Comparison of ENCODE assay signal across 8 mouse cellular contexts in genomic region chr1:184853339-184853738, GRCm38 (mm10). TPM values are rescaled to one million over a fixed set of nuclear protein-coding genes. Genes with fewer than 3 reads are reported as not detected.
A peak's percentile ranks its signal among the peaks of the same experiment; 100 is the strongest.
DNase-seq lines count a peak whose midpoint lies in the region; ATAC-seq and TF ChIP-seq lines count a peak whose summit lies in the region.

No protein-coding gene starts in this region.

- H3K4me1 ChIP-seq in ES-E14 (ENCODE audit: control insufficient read depth in 2 of 2, insufficient read depth in 2 of 2, low read length in 2 of 2, poor library complexity in 1 of 2), result peaks cover 0 to 6% of the 10 kb centered on the region in 2 experiments; a peak in 2 of 4 replicates
- peaks cover 35% of the 10 kb centered on the region for H3K4me1 ChIP-seq in forebrain, embryonic 10.5 days
- peaks cover 13% of the 10 kb centered on the region for H3K4me1 ChIP-seq in heart, embryonic 16.5 days (ENCODE audit: control insufficient read depth, insufficient read depth, low read length)

- peak; percentile 62 for ATAC-seq in heart, embryonic 16.5 days (replicated peaks; ENCODE audit: extremely low read depth, insufficient read depth, low FRiP score)
- 0 out of 2 replicates have a peak, but pooled peaks have one; percentile 13 for ATAC-seq in neutrophil, adult 5-6 weeks (ENCODE audit: extremely low read depth, insufficient number of reproducible peaks, low FRiP score, poor library complexity, severe bottlenecking)

- H3K4me2 ChIP-seq in heart, embryonic 16.5 days (ENCODE audit: low read depth, low read length), result peak overlapping the region; percentile 51

- H3K36me3 ChIP-seq in ES-E14 (ENCODE audit: control insufficient read depth, insufficient read depth, low read length, poor library complexity, severe bottlenecking), result no peaks in the 10 kb centered on the region
- H3K36me3 ChIP-seq in forebrain, embryonic 10.5 days (replicated peaks), result no peaks in the 10 kb centered on the region
- no peaks in the 10 kb centered on the region for H3K36me3 ChIP-seq in heart, embryonic 16.5 days (ENCODE audit: control insufficient read depth, insufficient read depth)

- no peak overlapping the region for H3K27ac ChIP-seq in ES-E14 (ENCODE audit: insufficient read depth, low read depth, low read length, poor library complexity, severe bottlenecking)
- H3K27ac ChIP-seq in forebrain, embryonic 10.5 days, result 0 out of 2 replicates have a peak overlapping the region, but pooled peaks have one; percentile 35
- peak overlapping the region; percentile 81 for H3K27ac ChIP-seq in heart, embryonic 16.5 days (ENCODE audit: low read length)

- no peaks in the 10 kb centered on the region for H3K9me3 ChIP-seq in ES-E14 (ENCODE audit: control insufficient read depth, insufficient read depth, low read depth, low read length)
- H3K9me3 ChIP-seq in forebrain, embryonic 10.5 days, result no peaks in the 10 kb centered on the region
- no peaks in the 10 kb centered on the region for H3K9me3 ChIP-seq in heart, embryonic 16.5 days (replicated peaks; ENCODE audit: control insufficient read depth, low read length)

- no peak overlapping the region for H3K9ac ChIP-seq in ES-E14 (ENCODE audit: insufficient read depth, low read depth, low read length, poor library complexity, severe bottlenecking)
- 0 out of 2 replicates have a peak overlapping the region, but pooled peaks have one; percentile 12 for H3K9ac ChIP-seq in heart, embryonic 16.5 days (ENCODE audit: low read length)

- in situ Hi-C loops in ES-E14 (cut with MboI; ENCODE audit: low sequenced_read_pairs in 2 of 2, unreplicated experiment in 2 of 2), result no loop called here

- WGBS in forebrain, embryonic 10.5 days, result 19% methylated on average over 5 of the region's 5 CpGs
- 10% methylated on average over 5 of the region's 5 CpGs for WGBS in heart, embryonic 16.5 days

- peak; percentile 69 for DNase-seq in ES-E14 (ENCODE audit: low read depth, low spot score)
- peak; percentile 64 for DNase-seq in brain, embryonic 14.5 days (ENCODE audit: low read depth)
- DNase-seq in forebrain, embryonic 10.5 days (ENCODE audit: extremely low spot score, low spot score), result peak; percentile 39
- peak; percentile 83 to 88 for DNase-seq in kidney, postnatal 25 days
- DNase-seq in lung, adult 18-20 months, result peak; percentile 86 to 91
- DNase-seq in yolk sac, embryonic 10.5 days (ENCODE audit: low spot score), result peak; percentile 77

- peak; percentile 80 for TF ChIP-seq CTCF in brain, embryonic 14.5 days (IDR thresholded peaks at IDR 0.05; ENCODE audit: borderline replicate concordance, extremely low read depth, insufficient read depth, insufficient read length)

- H3K27me3 ChIP-seq in forebrain, embryonic 10.5 days (ENCODE audit: poor library complexity, severe bottlenecking), result peaks cover 71% of the 10 kb centered on the region
- no peaks in the 10 kb centered on the region for H3K27me3 ChIP-seq in heart, embryonic 16.5 days (ENCODE audit: control insufficient read depth, insufficient read depth, low read length)

- TF ChIP-seq POLR2A in brain, embryonic 14.5 days (IDR thresholded peaks at IDR 0.05; ENCODE audit: borderline replicate concordance, extremely low read depth, insufficient read depth, insufficient read length, poor library complexity, severe bottlenecking), result no peak

- H3K4me3 ChIP-seq in ES-E14 (ENCODE audit: insufficient read depth in 1 of 2, low read depth in 1 of 2, low read length in 2 of 2, poor library complexity in 1 of 2, severe bottlenecking in 1 of 2), result 0 out of 4 replicates have a peak overlapping the region, but pooled peaks of 1 of the 2 experiments have one; percentile 8
- peak overlapping the region; percentile 19 for H3K4me3 ChIP-seq in forebrain, embryonic 10.5 days
- peak overlapping the region; percentile 32 for H3K4me3 ChIP-seq in heart, embryonic 16.5 days (ENCODE audit: low read length)

TF ChIP-seq in ES-E14, 5 proteins besides CTCF, POLR2A, EP300 and RAD21:
- TF ChIP-seq CHD2 (IDR thresholded peaks at IDR 0.05; ENCODE audit: low read depth, low read length) (no peak), MAFK (IDR thresholded peaks at IDR 0.05; ENCODE audit: insufficient read depth, low read depth, low read length) (no peak), HCFC1 (IDR thresholded peaks at IDR 0.05; ENCODE audit: borderline replicate concordance, insufficient read depth, low read length) (no peak), ZC3H11A (IDR thresholded peaks at IDR 0.05; ENCODE audit: borderline replicate concordance, low read depth, low read length) (0 out of 2 replicates have a peak, but pooled peaks have one; percentile 8)

RNA-seq across cellular contexts. Expression of gene Marc2, which starts 7.1 kb away (rescaled TPM):
- 58.1 and 76.4 TPM in 2 replicates for total RNA-seq in ES-E14 (2012; rRNA removed)
- 43.8 and 44.1 TPM in 2 replicates for polyA plus RNA-seq in brain, embryonic 14.5 days (2012; rRNA removed)
- polyA plus RNA-seq in forebrain, embryonic 10.5 days (2016; fragmentation: Nextera tagmentation; extraction: Ambion mirVana), result 78.1 and 82.6 TPM in 2 replicates
- 117 and 137 TPM in 2 replicates for polyA plus RNA-seq in heart, embryonic 16.5 days (2015; fragmentation: Nextera tagmentation; extraction: Ambion mirVana)
- total RNA-seq in neutrophil, adult 5-6 weeks (2017), result 39.2 and 53.7 TPM in 2 replicates

RNA-seq across cellular contexts. Expression of gene C130074G19Rik, which starts 29.7 kb away (rescaled TPM):
- 1.4 and 1.6 TPM in 2 replicates for total RNA-seq in ES-E14 (2012; rRNA removed)
- 4.4 and 7.8 TPM in 2 replicates for polyA plus RNA-seq in brain, embryonic 14.5 days (2012; rRNA removed)
- polyA plus RNA-seq in forebrain, embryonic 10.5 days (2016; fragmentation: Nextera tagmentation; extraction: Ambion mirVana), result 0.56 and 0.58 TPM in 2 replicates
- 1.1 and 1.3 TPM in 2 replicates for polyA plus RNA-seq in heart, embryonic 16.5 days (2015; fragmentation: Nextera tagmentation; extraction: Ambion mirVana)
- total RNA-seq in neutrophil, adult 5-6 weeks (2017), result not detected in 2 replicates

RNA-seq across cellular contexts. Expression of gene Marc1, which starts 42.2 kb away (rescaled TPM):
- 0.18 TPM in 1 of 2 replicates, not detected in the other for total RNA-seq in ES-E14 (2012; rRNA removed)
- polyA plus RNA-seq in brain, embryonic 14.5 days (2012; rRNA removed), result 0.10 and 0.33 TPM in 2 replicates
- polyA plus RNA-seq in forebrain, embryonic 10.5 days (2016; fragmentation: Nextera tagmentation; extraction: Ambion mirVana), result not detected in 2 replicates
- 0.29 TPM in 1 of 2 replicates, not detected in the other for polyA plus RNA-seq in heart, embryonic 16.5 days (2015; fragmentation: Nextera tagmentation; extraction: Ambion mirVana)
- total RNA-seq in neutrophil, adult 5-6 weeks (2017), result not detected in 2 replicates
